Mouse (Mus musculus): ENCODE measurements around the gene Spata19.
A peak's percentile ranks its signal among the peaks of the same experiment; 100 is the strongest.

Spata19 gene

GRCm38 (mm10) chr9:27396500-27396899, at the start of gene Spata19:
Gene Spata19, plus strand, starts transcription at chr9:27396800.
- DNase-seq (ENCODE audit: low spot score in 2 of 2), result no peak

GRCm38 (mm10) chr9:27353082-27353481, 43.5 kb upstream of the Spata19 start:
- no peak for DNase-seq (ENCODE audit: low spot score in 2 of 2)

- DNase-seq (ENCODE audit: low spot score in 2 of 2), result no peak
These were observed 38.7 kb upstream of the Spata19 start for GRCm38 (mm10) chr9:27357893-27358292.

GRCm38 (mm10) chr9:27367231-27367630, 29.4 kb upstream of the Spata19 start:
- DNase-seq (ENCODE audit: low spot score in 2 of 2), result no peak

GRCm38 (mm10) chr9:27369108-27369507, 27.5 kb upstream of the Spata19 start:
- DNase-seq (ENCODE audit: low spot score in 2 of 2), result no peak

- DNase-seq (ENCODE audit: low spot score in 2 of 2), result no peak
These were observed 20.9 kb upstream of the Spata19 start for GRCm38 (mm10) chr9:27375746-27376145.

- DNase-seq (ENCODE audit: low spot score in 2 of 2), result no peak
These were observed 9.6 kb upstream of the Spata19 start for GRCm38 (mm10) chr9:27386951-27387350.

- no peak for DNase-seq (ENCODE audit: low spot score in 2 of 2)
These were observed 4.6 kb downstream of the Spata19 start for GRCm38 (mm10) chr9:27401169-27401568.

GRCm38 (mm10) chr9:27409733-27410132, 13.1 kb downstream of the Spata19 start:
- DNase-seq (ENCODE audit: low spot score in 2 of 2), result no peak

GRCm38 (mm10) chr9:27414058-27414460, 17.5 kb downstream of the Spata19 start:
- DNase-seq (ENCODE audit: low spot score in 2 of 2), result peak; percentile 75 to 80

- no peak for DNase-seq (ENCODE audit: low spot score in 2 of 2)
These were observed 27.9 kb downstream of the Spata19 start for GRCm38 (mm10) chr9:27424511-27424910.

GRCm38 (mm10) chr9:27428552-27428951, 32.0 kb downstream of the Spata19 start:
- DNase-seq (ENCODE audit: low spot score in 2 of 2), result no peak

- DNase-seq (ENCODE audit: low spot score in 2 of 2), result no peak
These were observed 36.7 kb downstream of the Spata19 start for GRCm38 (mm10) chr9:27433301-27433700.

- DNase-seq (ENCODE audit: low spot score in 2 of 2), result no peak
These were observed 39.3 kb downstream of the Spata19 start for GRCm38 (mm10) chr9:27435936-27436335.

GRCm38 (mm10) chr9:27437391-27438061, 40.9 kb downstream of the Spata19 start:
- DNase-seq (ENCODE audit: low spot score in 2 of 2), result peak in 1 of 2 experiments; percentile 16

- no peak for DNase-seq (ENCODE audit: low spot score in 2 of 2)
These were observed 53.3 kb downstream of the Spata19 start for GRCm38 (mm10) chr9:27449780-27450422.

Data from frontal cortex, postnatal 25 days (tissue).